Mouse (Mus musculus) erythroblast, embryonic 14.5 days (primary cell): ENCODE data around the gene Gm28374. TPM values are rescaled to one million over a fixed set of nuclear protein-coding genes. Genes with fewer than 3 reads are reported as not detected.
A peak's percentile ranks its signal among the peaks of the same experiment; 100 is the strongest.

Experiments used
- H3K27me3 ChIP-seq: 2 replicates; pipeline ENCODE4 v1.6.1; 2012; ENCODE audit warnings: inconsistent platforms; ENCODE audit not compliant: control insufficient read depth
- H3K36me3 ChIP-seq: 2 replicates; pipeline ENCODE4 v1.6.1; 2012; ENCODE audit warnings: mild to moderate bottlenecking, inconsistent platforms; ENCODE audit not compliant: control insufficient read depth
- H3K4me1 ChIP-seq: 2 replicates; pipeline ENCODE4 v1.6.1; 2012; ENCODE audit warnings: inconsistent platforms; ENCODE audit not compliant: control insufficient read depth
- H3K4me3 ChIP-seq: replicated peaks from 2 replicates; pipeline ENCODE3; 2012; ENCODE audit warnings: moderate library complexity, mild to moderate bottlenecking, inconsistent platforms
- H3K9me3 ChIP-seq: 2 replicates; pipeline ENCODE4 v1.6.1; 2012; ENCODE audit warnings: low read length, inconsistent platforms, mixed read lengths; ENCODE audit not compliant: control insufficient read depth
- GATA1 ChIP-seq: IDR thresholded peaks from 2 replicates; pipeline ENCODE4 v1.6.1; 2012; ENCODE audit warnings: low read length, inconsistent platforms, mixed read lengths
- TAL1 ChIP-seq: IDR thresholded peaks from 3 replicates; pipeline ENCODE4 v1.6.1; 2012; ENCODE audit warnings: low read length, inconsistent platforms, mixed read lengths
- polyA plus RNA-seq: library from polyadenylated mRNA; stranded (reverse); fragments of >175 nt; gene quantifications from 2 replicates; pipeline ENCODE4 v1.2.3, GENCODE M21; 2012

Gm28374 gene
- polyA plus RNA-seq, 1 experiment = not detected

- Histone ChIP-seq H3K4me1 (peaks cover 47% of the 10 kb centered on the region), H3K9me3 (no peaks in the 10 kb centered on the region), H3K4me3 (peak within 1 kb of the TSS; percentile 84), H3K27me3 (no peaks in the 10 kb centered on the region), H3K36me3 (peaks cover 82% of the 10 kb centered on the region)
- TF ChIP-seq TAL1 (no peak), GATA1 (no peak)
Observed at GRCm38 (mm10) chr19:6117986-6118676, 36.1 kb upstream of the Gm28374 start, which contains the start of gene Sac3d1. TSS of gene Sac3d1 (minus strand) at chr19:6118650.

DNA sequence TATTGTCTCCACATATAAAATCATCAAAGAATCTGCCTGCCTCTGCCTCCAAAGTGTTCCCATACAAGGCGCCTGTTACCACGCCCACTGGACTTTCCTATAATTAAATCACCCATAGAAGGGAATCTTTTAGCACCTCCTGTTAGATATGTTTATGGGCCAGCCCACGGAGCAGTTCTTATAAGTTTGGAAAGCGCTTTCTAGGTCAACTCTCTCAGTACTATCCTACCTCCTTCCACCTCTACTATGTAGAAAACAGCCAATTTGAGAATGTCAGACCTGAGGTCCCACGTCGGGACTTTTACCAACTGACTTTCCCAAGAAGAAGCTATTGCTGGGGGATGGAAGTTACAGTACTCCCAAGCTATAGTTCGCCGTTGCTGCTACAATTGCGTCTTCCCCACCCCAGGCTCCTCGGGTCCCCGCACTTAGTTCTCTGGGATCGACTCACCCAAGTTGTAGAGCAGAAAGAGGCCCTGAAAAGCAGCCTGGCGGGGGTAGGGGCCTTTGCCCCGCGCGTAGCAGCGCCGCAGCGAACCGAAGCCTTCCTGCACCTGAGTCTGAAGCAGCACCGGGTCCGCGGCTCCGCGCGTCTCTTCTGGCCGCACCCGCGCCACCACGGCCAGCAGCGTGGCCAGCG is 35.4 kb upstream of the Gm28374 start:
- Histone ChIP-seq H3K9me3 (no peaks in the 10 kb centered on the region), H3K36me3 (peaks cover 84% of the 10 kb centered on the region), H3K4me3 (peak overlapping the region; percentile 84), H3K27me3 (no peaks in the 10 kb centered on the region), H3K4me1 (peaks cover 46% of the 10 kb centered on the region)
- TF ChIP-seq GATA1 (no peak), TAL1 (no peak)

DNA sequence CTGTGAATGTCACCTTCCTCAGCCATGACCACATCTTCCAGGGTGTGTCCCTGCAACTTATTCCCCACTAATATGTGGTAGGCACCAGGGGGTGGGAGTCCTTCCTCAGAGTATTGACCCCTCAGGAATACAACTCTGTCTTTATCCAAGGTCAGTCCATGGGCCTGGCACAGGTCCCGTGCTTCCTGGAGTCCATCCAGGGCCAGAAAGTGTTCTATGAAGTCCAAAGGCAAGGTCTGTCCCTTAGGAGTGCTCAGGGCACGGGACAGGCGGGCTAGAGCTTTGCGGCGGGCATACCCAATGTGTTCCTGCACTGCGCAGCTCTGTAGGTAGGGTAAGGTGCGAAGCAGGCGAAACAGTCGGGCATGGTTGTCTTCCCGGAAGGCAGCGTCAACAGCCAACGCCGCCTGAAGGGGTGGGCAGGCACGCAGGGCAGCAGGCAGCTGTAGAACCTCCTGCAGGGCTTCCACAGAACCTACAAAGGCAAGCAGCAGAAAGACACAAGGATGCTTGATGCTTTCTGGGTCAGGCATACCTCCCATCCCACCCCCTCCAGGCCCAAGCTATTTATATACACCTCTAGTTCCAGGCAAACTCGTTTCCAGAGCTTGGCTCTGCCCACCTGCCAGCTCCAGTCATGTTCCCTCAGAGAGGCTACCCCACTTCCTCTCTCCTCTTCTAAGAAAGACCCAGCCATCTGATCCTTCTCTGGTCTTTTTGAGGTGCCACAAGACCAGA is 34.2 kb upstream of the Gm28374 start:
- H3K4me3 ChIP-seq = peak overlapping the region; percentile 84
- peaks cover 78% of the 10 kb centered on the region for H3K36me3 ChIP-seq
- H3K4me1 ChIP-seq = peaks cover 40% of the 10 kb centered on the region
- no peaks in the 10 kb centered on the region for H3K9me3 ChIP-seq
- no peak for TF ChIP-seq GATA1
- no peak for TF ChIP-seq TAL1
- no peaks in the 10 kb centered on the region for H3K27me3 ChIP-seq

DNA sequence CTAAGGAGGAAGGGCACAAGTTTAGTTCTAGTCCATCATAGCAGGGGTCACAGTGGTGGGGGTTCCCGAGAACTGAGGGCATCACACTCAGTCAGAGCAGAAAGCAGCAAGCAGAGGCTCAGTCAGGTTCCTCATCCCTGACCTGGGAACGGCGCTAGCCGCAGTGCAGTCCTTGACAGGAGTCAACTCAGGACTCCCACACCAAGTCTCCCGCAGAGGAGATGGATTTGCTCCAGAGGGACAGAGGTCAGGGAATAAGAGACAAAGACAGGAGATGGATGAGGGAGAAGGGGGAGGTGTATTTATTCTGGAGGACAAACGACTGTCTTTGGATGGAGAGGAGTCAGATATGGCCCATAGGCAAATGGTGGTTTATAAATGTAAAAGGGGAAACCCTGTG is 31.1 kb upstream of the Gm28374 start:
- Histone ChIP-seq H3K27me3 (no peaks in the 10 kb centered on the region), H3K4me1 (peaks cover 25% of the 10 kb centered on the region), H3K36me3 (peaks cover 58% of the 10 kb centered on the region), H3K4me3 (no peak overlapping the region), H3K9me3 (no peaks in the 10 kb centered on the region)
- TF ChIP-seq TAL1 (no peak), GATA1 (no peak)

DNA sequence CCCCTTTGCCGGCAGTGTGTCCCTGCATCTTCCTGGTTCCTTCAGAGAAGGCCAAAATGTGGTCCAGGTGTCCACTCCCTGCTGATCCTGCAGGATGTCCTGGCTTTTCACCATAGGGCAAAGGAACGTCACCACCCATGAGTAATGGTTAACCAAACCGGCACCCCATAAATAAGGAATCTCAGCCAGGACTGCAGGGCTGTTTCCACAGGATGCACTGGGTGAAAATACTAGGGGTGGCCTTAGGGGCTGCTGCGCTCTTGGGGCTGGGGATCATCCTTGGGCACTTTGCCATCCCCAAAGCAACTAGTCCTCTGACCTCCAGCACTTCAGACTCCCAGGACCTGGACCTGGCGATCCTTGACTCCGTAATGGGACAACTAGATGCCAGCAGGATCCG is 23.5 kb upstream of the Gm28374 start, which contains the start of gene Naaladl1:
Gene Naaladl1 (plus strand): TSS at position 197 of the 400 bp plus-strand sequence.
- TF ChIP-seq TAL1 (no peak), GATA1 (no peak)
- H3K4me1 ChIP-seq = peaks cover 42% of the 10 kb centered on the region
- H3K9me3 ChIP-seq = no peaks in the 10 kb centered on the region

GRCm38 (mm10) chr19:6104476-6104875 is 22.4 kb upstream of the Gm28374 start:
- Histone ChIP-seq H3K4me3 (no peak overlapping the region), H3K27me3 (no peaks in the 10 kb centered on the region), H3K4me1 (peaks cover 49% of the 10 kb centered on the region), H3K36me3 (peaks cover 23% of the 10 kb centered on the region), H3K9me3 (no peaks in the 10 kb centered on the region)
- TF ChIP-seq GATA1 = no peak
- no peak for TF ChIP-seq TAL1

More for the DNA sequence above, 23.5 kb upstream of the Gm28374 start, which contains the start of gene Naaladl1:
- H3K4me3 ChIP-seq = no peak within 1 kb of the TSS
- no peaks in the 10 kb centered on the region for H3K27me3 ChIP-seq
- H3K36me3 ChIP-seq = peaks cover 13% of the 10 kb centered on the region

DNA sequence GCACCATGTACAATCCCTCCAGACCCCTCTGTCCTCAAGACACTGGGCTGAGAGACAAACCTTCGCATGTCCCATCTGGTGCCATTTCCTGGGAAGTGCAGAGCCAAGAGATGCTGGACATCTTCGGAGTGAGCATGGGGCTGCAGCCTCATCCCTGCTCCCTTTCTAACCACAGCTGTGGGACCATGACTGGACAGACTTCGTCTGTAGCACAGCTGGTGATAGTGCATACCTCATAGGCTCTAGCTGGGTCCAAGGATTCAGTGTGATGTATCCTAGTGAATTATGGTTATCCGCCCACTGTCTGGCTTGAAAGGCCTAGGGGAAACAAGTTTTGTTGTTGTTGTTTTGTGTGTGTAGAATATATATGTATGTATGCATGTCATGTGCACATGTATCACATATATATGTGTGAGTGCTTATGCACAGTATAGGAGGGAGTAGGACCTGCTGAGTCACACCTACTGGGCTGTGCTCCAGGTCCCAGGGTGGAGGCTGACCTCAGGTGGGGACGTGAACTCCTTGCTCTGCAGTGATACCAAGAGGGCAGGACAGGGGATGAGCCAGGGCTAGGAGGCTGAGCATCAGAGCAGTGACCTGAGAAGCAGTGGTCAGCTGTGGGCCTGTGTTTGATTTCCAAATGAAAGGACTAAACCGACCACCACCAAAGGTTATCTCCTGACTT is 20.3 kb upstream of the Gm28374 start:
- peak overlapping the region; percentile 7 for H3K4me3 ChIP-seq
- H3K4me1 ChIP-seq = peaks cover 51% of the 10 kb centered on the region
- no peaks in the 10 kb centered on the region for H3K27me3 ChIP-seq
- H3K9me3 ChIP-seq = no peaks in the 10 kb centered on the region
- H3K36me3 ChIP-seq = peaks cover 37% of the 10 kb centered on the region
- TF ChIP-seq TAL1 = no peak
- no peak for TF ChIP-seq GATA1

GRCm38 (mm10) chr19:6101186-6101585 is 19.1 kb upstream of the Gm28374 start:
- Histone ChIP-seq H3K9me3 (no peaks in the 10 kb centered on the region), H3K4me3 (no peak overlapping the region), H3K36me3 (peaks cover 47% of the 10 kb centered on the region), H3K27me3 (no peaks in the 10 kb centered on the region), H3K4me1 (peaks cover 50% of the 10 kb centered on the region)
- TF ChIP-seq GATA1 (no peak), TAL1 (no peak)
